Mouse (Mus musculus): ENCODE results near the gene Txn2. TPM values are rescaled to one million over a fixed set of nuclear protein-coding genes. Genes with fewer than 3 reads are reported as not detected.
"Not testable (repeated sequence)": the region's sequence is repeated elsewhere in the genome, so short reads cannot be mapped to it uniquely, and the experiment has no call there.

The Txn2 gene
- polyA plus RNA-seq, 1 experiment from 2014 or later, result 216 TPM

- 71% methylated on average over 2 of the region's 2 CpGs for WGBS
- Histone ChIP-seq H3K27ac (no peak overlapping the region), H3K27me3 (ENCODE audit: control insufficient read depth, insufficient read depth, low read length) (no peaks in the 10 kb centered on the region), H3K9ac (no peak overlapping the region), H3K4me3 (replicated peaks; ENCODE audit: low read length) (no peak overlapping the region), H3K4me1 (replicated peaks; ENCODE audit: control insufficient read depth, insufficient read depth, low read length) (no peaks in the 10 kb centered on the region), H3K4me2 (replicated peaks) (no peak overlapping the region), H3K36me3 (replicated peaks; ENCODE audit: control insufficient read depth, insufficient read depth) (no peaks in the 10 kb centered on the region), H3K9me3 (ENCODE audit: control insufficient read depth, low read length) (no peaks in the 10 kb centered on the region)
- ATAC-seq (ENCODE audit: low FRiP score) (no peak), DNase-seq (ENCODE audit: low spot score) (no peak)
These were observed 51.6 kb downstream of the Txn2 start for GRCm38 (mm10) chr15:77877209-77877608.

- H3K27ac ChIP-seq, result no peak overlapping the region
- no peaks in the 10 kb centered on the region for H3K9me3 ChIP-seq (ENCODE audit: control insufficient read depth, low read length)
- H3K36me3 ChIP-seq (replicated peaks; ENCODE audit: control insufficient read depth, insufficient read depth), result no peaks in the 10 kb centered on the region
- no peak for ATAC-seq (ENCODE audit: low FRiP score)
- H3K4me3 ChIP-seq (replicated peaks; ENCODE audit: low read length), result no peak overlapping the region
- no peak for DNase-seq (ENCODE audit: low spot score)
- H3K4me1 ChIP-seq (replicated peaks; ENCODE audit: control insufficient read depth, insufficient read depth, low read length), result no peaks in the 10 kb centered on the region
- H3K27me3 ChIP-seq (ENCODE audit: control insufficient read depth, insufficient read depth, low read length), result no peaks in the 10 kb centered on the region
- H3K4me2 ChIP-seq (replicated peaks), result no peak overlapping the region
- no peak overlapping the region for H3K9ac ChIP-seq
- WGBS, result 88% methylated on average over 3 of the region's 3 CpGs
These were observed 52.1 kb downstream of the Txn2 start for GRCm38 (mm10) chr15:77876716-77877115.

GRCm38 (mm10) chr15:77875953-77876352 is 52.9 kb downstream of the Txn2 start:
- Histone ChIP-seq H3K36me3 (replicated peaks; ENCODE audit: control insufficient read depth, insufficient read depth) (no peaks in the 10 kb centered on the region), H3K9me3 (ENCODE audit: control insufficient read depth, low read length) (no peaks in the 10 kb centered on the region), H3K4me1 (replicated peaks; ENCODE audit: control insufficient read depth, insufficient read depth, low read length) (no peaks in the 10 kb centered on the region), H3K27me3 (ENCODE audit: control insufficient read depth, insufficient read depth, low read length) (no peaks in the 10 kb centered on the region), H3K4me2 (replicated peaks) (no peak overlapping the region), H3K27ac (no peak overlapping the region), H3K9ac (no peak overlapping the region), H3K4me3 (replicated peaks; ENCODE audit: low read length) (no peak overlapping the region)
- 94% methylated on average over 6 of the region's 6 CpGs for WGBS
- ATAC-seq (ENCODE audit: low FRiP score), result no peak
- no peak for DNase-seq (ENCODE audit: low spot score)

GRCm38 (mm10) chr15:77874807-77875206 is 54.0 kb downstream of the Txn2 start:
- no peaks in the 10 kb centered on the region for H3K27me3 ChIP-seq (ENCODE audit: control insufficient read depth, insufficient read depth, low read length)
- H3K4me1 ChIP-seq (replicated peaks; ENCODE audit: control insufficient read depth, insufficient read depth, low read length), result no peaks in the 10 kb centered on the region
- DNase-seq (ENCODE audit: low spot score), result no peak
- H3K4me2 ChIP-seq (replicated peaks), result no peak overlapping the region
- H3K4me3 ChIP-seq (replicated peaks; ENCODE audit: low read length), result no peak overlapping the region
- 96% methylated on average over 9 of the region's 9 CpGs for WGBS
- H3K9me3 ChIP-seq (ENCODE audit: control insufficient read depth, low read length), result no peaks in the 10 kb centered on the region
- ATAC-seq (ENCODE audit: low FRiP score), result no peak
- H3K36me3 ChIP-seq (replicated peaks; ENCODE audit: control insufficient read depth, insufficient read depth), result no peaks in the 10 kb centered on the region
- no peak overlapping the region for H3K9ac ChIP-seq
- no peak overlapping the region for H3K27ac ChIP-seq

GRCm38 (mm10) chr15:77874310-77874709 is 54.5 kb downstream of the Txn2 start:
- H3K27me3 ChIP-seq (ENCODE audit: control insufficient read depth, insufficient read depth, low read length), result no peaks in the 10 kb centered on the region
- no peak for ATAC-seq (ENCODE audit: low FRiP score)
- H3K4me2 ChIP-seq (replicated peaks), result no peak overlapping the region
- no peak overlapping the region for H3K4me3 ChIP-seq (replicated peaks; ENCODE audit: low read length)
- H3K9ac ChIP-seq, result no peak overlapping the region
- H3K36me3 ChIP-seq (replicated peaks; ENCODE audit: control insufficient read depth, insufficient read depth), result no peaks in the 10 kb centered on the region
- H3K4me1 ChIP-seq (replicated peaks; ENCODE audit: control insufficient read depth, insufficient read depth, low read length), result no peaks in the 10 kb centered on the region
- 77% methylated on average over 4 of the region's 4 CpGs for WGBS
- no peak for DNase-seq (ENCODE audit: low spot score)
- no peak overlapping the region for H3K27ac ChIP-seq
- H3K9me3 ChIP-seq (ENCODE audit: control insufficient read depth, low read length), result no peaks in the 10 kb centered on the region

GRCm38 (mm10) chr15:77873564-77873963 is 55.2 kb downstream of the Txn2 start:
- DNase-seq (ENCODE audit: low spot score) (no peak), ATAC-seq (ENCODE audit: low FRiP score) (no peak)
- Histone ChIP-seq H3K36me3 (replicated peaks; ENCODE audit: control insufficient read depth, insufficient read depth) (no peaks in the 10 kb centered on the region), H3K27me3 (ENCODE audit: control insufficient read depth, insufficient read depth, low read length) (no peaks in the 10 kb centered on the region), H3K4me1 (replicated peaks; ENCODE audit: control insufficient read depth, insufficient read depth, low read length) (no peaks in the 10 kb centered on the region), H3K4me2 (replicated peaks) (no peak overlapping the region), H3K27ac (no peak overlapping the region), H3K4me3 (replicated peaks; ENCODE audit: low read length) (no peak overlapping the region), H3K9me3 (ENCODE audit: control insufficient read depth, low read length) (no peaks in the 10 kb centered on the region), H3K9ac (no peak overlapping the region)
- WGBS, result 83% methylated on average over 2 of the region's 2 CpGs

GRCm38 (mm10) chr15:77872996-77873395 is 55.8 kb downstream of the Txn2 start:
- Histone ChIP-seq H3K9ac (no peak overlapping the region), H3K4me2 (replicated peaks) (no peak overlapping the region), H3K27ac (no peak overlapping the region), H3K4me1 (replicated peaks; ENCODE audit: control insufficient read depth, insufficient read depth, low read length) (no peaks in the 10 kb centered on the region), H3K27me3 (ENCODE audit: control insufficient read depth, insufficient read depth, low read length) (no peaks in the 10 kb centered on the region), H3K4me3 (replicated peaks; ENCODE audit: low read length) (no peak overlapping the region), H3K36me3 (replicated peaks; ENCODE audit: control insufficient read depth, insufficient read depth) (no peaks in the 10 kb centered on the region), H3K9me3 (ENCODE audit: control insufficient read depth, low read length) (no peaks in the 10 kb centered on the region)
- no peak for DNase-seq (ENCODE audit: low spot score)
- WGBS, result 89% methylated on average over 3 of the region's 3 CpGs
- no peak for ATAC-seq (ENCODE audit: low FRiP score)

GRCm38 (mm10) chr15:77868340-77868739 is 60.5 kb downstream of the Txn2 start:
- H3K9ac ChIP-seq, result no peak overlapping the region
- H3K9me3 ChIP-seq (ENCODE audit: control insufficient read depth, low read length), result no peaks in the 10 kb centered on the region
- H3K27ac ChIP-seq, result no peak overlapping the region
- DNase-seq (ENCODE audit: low spot score) (no peak), ATAC-seq (ENCODE audit: low FRiP score) (no peak)
- WGBS, result 92% methylated on average over 5 of the region's 5 CpGs
- H3K4me1 ChIP-seq (replicated peaks; ENCODE audit: control insufficient read depth, insufficient read depth, low read length), result no peaks in the 10 kb centered on the region
- no peak overlapping the region for H3K4me3 ChIP-seq (replicated peaks; ENCODE audit: low read length)
- H3K36me3 ChIP-seq (replicated peaks; ENCODE audit: control insufficient read depth, insufficient read depth), result no peaks in the 10 kb centered on the region
- no peaks in the 10 kb centered on the region for H3K27me3 ChIP-seq (ENCODE audit: control insufficient read depth, insufficient read depth, low read length)
- H3K4me2 ChIP-seq (replicated peaks), result no peak overlapping the region

GRCm38 (mm10) chr15:77867231-77867968 is 61.4 kb downstream of the Txn2 start:
- H3K27ac ChIP-seq; H3K27me3 ChIP-seq (ENCODE audit: control insufficient read depth, insufficient read depth, low read length); H3K36me3 ChIP-seq (replicated peaks; ENCODE audit: control insufficient read depth, insufficient read depth); H3K4me2 ChIP-seq (replicated peaks); DNase-seq (ENCODE audit: low spot score); H3K4me1 ChIP-seq (replicated peaks; ENCODE audit: control insufficient read depth, insufficient read depth, low read length); H3K9ac ChIP-seq; ATAC-seq (ENCODE audit: low FRiP score); H3K9me3 ChIP-seq (ENCODE audit: control insufficient read depth, low read length); H3K4me3 ChIP-seq (replicated peaks; ENCODE audit: low read length): not testable (repeated sequence)
- WGBS, result 91% methylated on average over 8 of the region's 10 CpGs

Measured in hindbrain, embryonic 14.5 days (tissue).